Mouse (Mus musculus): ENCODE data around the gene Mrpl57.
A peak's percentile ranks its signal among the peaks of the same experiment; 100 is the strongest.

Gene Mrpl57

DNA sequence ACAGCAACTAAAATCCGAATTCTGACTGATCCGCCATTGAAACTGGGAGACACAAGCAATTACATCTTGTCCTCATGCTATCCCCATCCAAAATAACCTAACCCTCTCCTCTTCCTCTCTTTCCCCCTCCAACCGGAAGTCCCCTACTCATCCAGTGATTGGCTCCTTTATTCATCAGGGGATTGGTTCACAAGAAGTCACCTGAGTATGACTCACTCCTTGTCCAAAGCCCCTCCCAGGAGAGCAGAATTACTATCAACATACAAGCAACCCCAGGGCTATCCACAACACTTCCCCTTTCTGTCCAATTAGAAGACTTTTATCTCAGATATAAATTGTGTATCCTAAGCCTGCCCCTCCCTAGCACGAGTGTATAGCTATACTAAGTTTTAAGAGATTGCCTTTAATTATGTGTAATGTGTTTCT, 36.0 kb downstream of the Mrpl57 start:
- no peak for DNase-seq

DNA sequence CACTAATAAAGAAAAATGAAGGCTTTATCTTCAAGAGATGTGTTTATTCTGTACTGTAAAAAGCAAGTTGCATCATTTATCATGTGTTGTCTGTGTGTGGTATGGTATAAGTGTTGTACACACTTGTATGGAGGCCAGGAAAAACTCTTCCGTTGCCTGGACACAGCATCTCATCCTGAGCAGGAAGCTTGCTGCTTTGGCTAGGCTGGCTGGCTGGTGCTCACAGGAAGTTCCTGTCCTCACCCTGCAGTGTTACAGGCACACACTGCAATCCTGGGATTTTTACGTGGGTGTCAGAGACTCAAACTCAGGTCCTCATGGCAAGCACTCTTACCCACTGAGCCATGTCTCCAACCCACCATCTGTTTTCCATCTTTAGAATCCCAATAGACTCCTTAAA, 37.1 kb downstream of the Mrpl57 start:
- peak; percentile 14 to 16 for DNase-seq

DNA sequence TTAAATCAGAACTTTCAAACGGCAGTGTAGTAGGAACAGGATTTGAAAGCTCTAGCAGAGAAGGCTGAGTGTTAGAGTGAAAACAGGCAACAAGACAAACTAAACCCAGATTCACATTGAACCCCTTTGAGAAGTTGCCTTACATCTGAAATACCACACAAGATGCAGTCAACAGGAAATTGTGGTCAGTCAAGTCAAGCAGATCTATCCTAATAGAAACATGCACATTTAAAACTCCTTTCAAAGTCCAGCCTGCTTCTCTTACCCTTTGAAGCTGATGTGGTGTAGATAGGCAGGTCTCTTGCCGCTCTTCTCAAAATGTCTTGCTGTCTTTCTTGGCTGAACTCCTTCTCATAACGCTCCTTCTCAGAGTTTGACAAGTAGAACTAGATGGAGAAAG, 39.2 kb downstream of the Mrpl57 start:
- no peak for DNase-seq

DNA sequence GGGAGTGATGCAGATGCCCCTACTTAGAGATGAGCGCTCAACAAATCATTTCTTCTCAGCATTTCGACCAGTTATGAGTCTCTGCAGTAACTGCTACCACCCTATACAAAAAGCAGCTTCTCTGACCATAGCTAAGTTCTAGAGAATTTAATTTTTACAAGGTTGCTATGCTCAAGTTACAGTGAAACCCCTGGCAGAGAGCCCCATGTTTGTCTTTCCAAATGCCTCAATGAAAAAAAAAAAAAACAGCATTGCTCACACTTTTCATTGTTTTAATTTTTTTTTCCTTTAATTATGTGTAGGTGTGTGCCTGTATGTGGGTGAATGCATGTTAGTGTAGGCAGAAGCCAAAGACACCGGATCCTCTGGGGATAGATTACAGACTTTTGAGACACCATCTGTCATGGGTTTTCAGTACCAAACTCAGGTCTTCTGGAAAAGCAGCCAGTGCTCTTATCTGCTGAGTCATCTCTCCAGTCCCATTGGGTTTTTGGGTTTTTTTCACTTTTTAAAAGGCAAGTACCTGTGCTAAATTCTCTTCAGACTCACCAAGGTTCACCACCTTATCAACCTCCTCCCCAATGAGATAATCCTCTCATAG, 40.7 kb downstream of the Mrpl57 start:
- DNase-seq, result no peak

DNA sequence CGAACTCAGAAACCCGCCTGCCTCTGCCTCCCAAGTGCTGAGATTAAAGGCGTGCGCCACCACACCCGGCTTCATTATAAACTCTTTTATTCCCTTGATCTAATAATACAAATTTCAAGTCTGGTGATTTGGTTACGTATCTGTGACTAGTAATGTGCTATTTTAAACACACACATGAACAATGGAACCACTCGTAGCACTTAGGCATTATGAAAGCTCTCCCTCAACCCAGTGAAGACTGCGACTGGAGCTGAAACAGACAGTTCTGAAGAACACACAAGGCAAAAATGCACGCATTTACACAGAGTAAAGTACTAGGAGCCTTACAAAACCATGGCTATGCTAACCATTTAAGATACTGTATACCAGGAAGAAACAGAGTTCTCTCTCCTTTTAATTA, 51.9 kb downstream of the Mrpl57 start:
- DNase-seq, result no peak
